Mouse (Mus musculus) lung, postnatal 0 days (tissue): ENCODE data around the gene Morn2. TPM values are rescaled to one million over a fixed set of nuclear protein-coding genes. Genes with fewer than 3 reads are reported as not detected.

Source experiments
- ATAC-seq: fragments of 200-750 bp; cut with Nextera tagmentation; 2 replicates; pipeline ENCODE4 v1.8.0; 2017; ENCODE audit warnings: moderate library complexity
- DNase-seq: peaks from one replicate; pipeline ENCODE4 v3.0.0-alpha.2; 2016; ENCODE audit warnings: low spot score
- H3K27ac ChIP-seq: fragments of 300-500 bp; sonication (generic); 2 replicates; pipeline ENCODE4 v1.5.1; 2014; ENCODE audit warnings: antibody characterized with exemption, mild to moderate bottlenecking, low read length, mixed read lengths
- H3K27me3 ChIP-seq: fragments of 300-500 bp; sonication (generic); replicated peaks from 2 replicates; pipeline ENCODE4 v1.6.1; 2014; ENCODE audit warnings: low read length, mixed read lengths; ENCODE audit not compliant: insufficient read depth
- H3K36me3 ChIP-seq: fragments of 300-500 bp; sonication (generic); 2 replicates; pipeline ENCODE4 v1.6.1; 2014; ENCODE audit warnings: low read length, mixed read lengths; ENCODE audit not compliant: insufficient read depth
- H3K4me1 ChIP-seq: fragments of 300-500 bp; sonication (generic); 2 replicates; pipeline ENCODE4 v1.6.1; 2014; ENCODE audit warnings: antibody characterized with exemption, low read depth, low read length, mixed read lengths; ENCODE audit not compliant: insufficient read depth
- H3K4me2 ChIP-seq: fragments of 300-500 bp; sonication (generic); replicated peaks from 2 replicates; pipeline ENCODE4 v1.6.1; 2014; ENCODE audit warnings: low read depth, mild to moderate bottlenecking, low read length, moderate library complexity, mixed read lengths
- H3K4me3 ChIP-seq: fragments of 300-500 bp; sonication (generic); 2 replicates; pipeline ENCODE4 v1.5.1; 2014; ENCODE audit warnings: low read depth, low read length
- H3K9ac ChIP-seq: fragments of 300-500 bp; sonication (generic); replicated peaks from 2 replicates; pipeline ENCODE4 v1.6.1; 2014; ENCODE audit warnings: low read depth, mild to moderate bottlenecking
- H3K9me3 ChIP-seq: fragments of 300-500 bp; sonication (generic); 2 replicates; pipeline ENCODE4 v1.6.1; 2016; ENCODE audit warnings: low read length, mixed read lengths
- CTCF ChIP-seq: IDR thresholded peaks from 2 replicates; pipeline ENCODE4 v1.5.1; 2016; ENCODE audit warnings: antibody characterized with exemption, mild to moderate bottlenecking
- EP300 ChIP-seq: IDR thresholded peaks from 2 replicates; pipeline ENCODE4 v1.6.1; 2016; ENCODE audit warnings: antibody characterized with exemption, mild to moderate bottlenecking, control low read depth
- WGBS: fragments of 180-500 bp; shearing (Covaris S2); extraction: QIAGEN DNeasy Blood & Tissue Kit; methylation state at CpG from one replicate; pipeline ENCODE4 v1.1.7; 2014; 5-methylcytosine and 5-hydroxymethylcytosine counted together
- polyA plus RNA-seq: library from polyadenylated mRNA; unstranded; fragments of >200 nt; fragmentation: Nextera tagmentation; extraction: Ambion mirVana; gene quantifications from 2 replicates; pipeline ENCODE4 v1.2.1, GENCODE M21; 2015

The Morn2 gene
- polyA plus RNA-seq, 1 experiment from 2014 or later = 13.2 TPM

DNA sequence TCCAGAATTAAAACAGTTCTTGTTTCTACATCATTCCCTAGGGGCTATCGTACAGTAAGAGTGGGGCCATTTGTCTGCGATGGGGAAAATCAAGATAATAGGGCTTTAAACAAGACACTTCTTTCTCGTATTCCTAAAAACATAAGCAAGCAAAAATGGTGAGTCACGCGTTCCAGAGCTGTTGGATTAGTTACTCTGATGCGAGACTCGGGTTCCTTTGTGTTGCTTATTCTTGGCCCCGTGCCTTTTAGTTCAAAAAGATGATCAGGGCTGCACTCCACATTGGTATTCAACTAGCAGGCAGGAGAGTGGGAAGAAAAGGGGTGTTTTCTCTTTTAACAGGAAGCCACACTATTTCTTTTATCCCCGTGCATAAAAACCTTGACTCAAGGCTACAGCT is 21.8 kb downstream of the Morn2 start:
- no peaks in the 10 kb centered on the region for H3K4me1 ChIP-seq
- H3K9ac ChIP-seq = no peak overlapping the region
- TF ChIP-seq CTCF (no peak), EP300 (no peak)
- H3K4me2 ChIP-seq = no peak overlapping the region
- H3K4me3 ChIP-seq = no peak overlapping the region
- no peak for DNase-seq
- 59% methylated on average over 9 of the region's 9 CpGs for WGBS
- H3K27me3 ChIP-seq = no peaks in the 10 kb centered on the region
- no peaks in the 10 kb centered on the region for H3K9me3 ChIP-seq
- H3K27ac ChIP-seq = no peak overlapping the region
- H3K36me3 ChIP-seq = no peaks in the 10 kb centered on the region
- no peak for ATAC-seq

DNA sequence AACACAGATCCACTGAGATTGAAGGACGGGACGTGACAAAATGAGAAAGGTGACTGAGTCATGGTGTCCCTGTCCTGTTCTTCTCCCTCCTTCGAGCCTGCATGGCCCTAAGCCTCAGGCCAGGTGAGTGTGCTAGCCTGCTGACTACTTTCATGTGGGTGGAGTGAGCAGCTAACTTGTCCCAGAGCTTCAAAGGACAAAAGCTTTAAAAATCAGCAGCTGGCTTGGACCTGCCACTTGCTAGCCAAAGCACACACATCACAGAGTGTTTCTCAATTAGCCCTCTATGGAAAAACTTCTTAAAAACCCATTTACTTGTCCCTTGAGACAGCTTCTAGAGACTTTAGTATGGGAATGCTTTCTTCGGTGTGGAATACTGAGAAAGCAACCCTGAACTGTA is 22.4 kb downstream of the Morn2 start:
- H3K36me3 ChIP-seq = no peaks in the 10 kb centered on the region
- H3K9ac ChIP-seq = no peak overlapping the region
- no peak overlapping the region for H3K4me3 ChIP-seq
- ATAC-seq = no peak
- H3K4me2 ChIP-seq = no peak overlapping the region
- DNase-seq = no peak
- no peak for TF ChIP-seq CTCF
- no peak for TF ChIP-seq EP300
- no peaks in the 10 kb centered on the region for H3K9me3 ChIP-seq
- H3K4me1 ChIP-seq = no peaks in the 10 kb centered on the region
- H3K27me3 ChIP-seq = no peaks in the 10 kb centered on the region
- WGBS = 85% methylated on average over 4 of the region's 4 CpGs
- no peak overlapping the region for H3K27ac ChIP-seq

DNA sequence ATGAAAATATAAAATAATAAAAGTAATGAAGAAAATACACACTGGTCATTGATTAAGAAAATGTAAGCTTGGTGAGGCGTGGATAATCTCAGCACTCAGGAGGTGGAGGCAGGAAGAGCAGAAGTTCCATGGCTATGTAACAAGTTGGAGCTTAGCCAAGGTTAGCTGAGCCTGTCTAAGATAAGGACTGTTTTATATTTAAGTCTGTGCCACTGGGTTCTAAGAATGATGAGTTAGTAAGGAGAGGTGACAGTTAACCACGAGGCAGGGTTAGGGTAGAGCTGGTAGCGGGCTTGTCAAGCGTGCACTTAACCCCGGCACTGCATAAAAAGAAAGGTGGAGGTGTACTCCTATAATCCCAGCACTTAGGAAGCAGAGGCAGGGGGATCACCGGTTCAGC is 32.2 kb downstream of the Morn2 start:
- Histone ChIP-seq H3K9me3 (no peaks in the 10 kb centered on the region), H3K4me2 (no peak overlapping the region), H3K4me1 (no peaks in the 10 kb centered on the region), H3K9ac (no peak overlapping the region), H3K27me3 (no peaks in the 10 kb centered on the region), H3K36me3 (no peaks in the 10 kb centered on the region), H3K4me3 (no peak overlapping the region), H3K27ac (no peak overlapping the region)
- no peak for TF ChIP-seq CTCF
- no peak for TF ChIP-seq EP300
- 71% methylated on average over 6 of the region's 6 CpGs for WGBS
- ATAC-seq = no peak; the same call in 1 of the 2 replicates
- no peak for DNase-seq

DNA sequence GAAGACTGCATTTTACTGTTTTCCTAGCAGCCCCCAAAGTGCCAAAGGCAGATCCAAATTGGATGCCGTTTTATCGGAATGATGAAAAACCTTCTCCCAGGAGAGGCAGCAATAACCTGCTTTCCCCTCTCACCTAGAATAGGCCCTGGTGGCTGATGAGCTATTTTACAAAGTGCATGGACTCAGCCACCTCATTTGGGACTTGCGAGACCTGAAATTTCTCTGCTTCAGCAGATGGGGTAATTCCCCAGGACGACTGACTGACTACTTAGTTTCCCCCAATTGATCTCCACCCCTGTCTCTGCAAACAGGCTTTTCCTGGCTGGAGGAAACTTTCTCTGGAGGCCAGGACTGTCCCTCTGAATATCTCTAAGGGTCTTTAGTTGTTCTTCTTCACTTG is 33.0 kb downstream of the Morn2 start:
- ATAC-seq = no peak
- no peak for DNase-seq
- WGBS = 73% methylated on average over 4 of the region's 4 CpGs

DNA sequence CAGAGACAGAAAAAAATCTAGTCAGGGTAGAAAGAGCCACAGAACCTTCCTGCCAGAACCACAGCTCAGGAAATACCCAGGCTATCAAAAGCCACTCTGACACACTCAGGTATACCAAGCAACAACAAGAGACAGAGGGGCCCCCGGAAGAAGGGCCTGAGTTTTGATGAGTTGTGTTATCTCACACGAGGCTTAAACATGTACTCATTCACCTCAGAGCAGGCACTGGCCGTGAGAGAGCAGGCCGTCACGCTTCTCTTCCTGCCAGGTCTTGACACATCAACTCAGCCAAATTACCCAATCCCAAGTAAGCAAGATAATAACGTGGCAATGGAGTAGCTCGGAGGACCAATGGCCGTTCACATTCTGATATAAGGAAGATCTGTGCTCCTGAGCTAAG is 33.7 kb downstream of the Morn2 start:
- Histone ChIP-seq H3K4me1 (no peaks in the 10 kb centered on the region), H3K27me3 (no peaks in the 10 kb centered on the region), H3K9ac (no peak overlapping the region), H3K4me2 (no peak overlapping the region), H3K9me3 (no peaks in the 10 kb centered on the region), H3K4me3 (no peak overlapping the region), H3K36me3 (no peaks in the 10 kb centered on the region), H3K27ac (no peak overlapping the region)
- DNase-seq = no peak
- TF ChIP-seq CTCF = no peak
- no peak for TF ChIP-seq EP300
- 51% methylated on average over 8 of the region's 8 CpGs for WGBS
- peak; percentile 17; the same call in 1 of the 2 replicates for ATAC-seq

More for the DNA sequence above, 33.0 kb downstream of the Morn2 start:
- H3K4me1 ChIP-seq = no peaks in the 10 kb centered on the region
- H3K4me3 ChIP-seq = no peak overlapping the region
- H3K9me3 ChIP-seq = no peaks in the 10 kb centered on the region
- H3K4me2 ChIP-seq = no peak overlapping the region
- no peak overlapping the region for H3K9ac ChIP-seq
- no peaks in the 10 kb centered on the region for H3K27me3 ChIP-seq
- H3K36me3 ChIP-seq = no peaks in the 10 kb centered on the region
- H3K27ac ChIP-seq = no peak overlapping the region
- TF ChIP-seq EP300 = no peak
- no peak for TF ChIP-seq CTCF

DNA sequence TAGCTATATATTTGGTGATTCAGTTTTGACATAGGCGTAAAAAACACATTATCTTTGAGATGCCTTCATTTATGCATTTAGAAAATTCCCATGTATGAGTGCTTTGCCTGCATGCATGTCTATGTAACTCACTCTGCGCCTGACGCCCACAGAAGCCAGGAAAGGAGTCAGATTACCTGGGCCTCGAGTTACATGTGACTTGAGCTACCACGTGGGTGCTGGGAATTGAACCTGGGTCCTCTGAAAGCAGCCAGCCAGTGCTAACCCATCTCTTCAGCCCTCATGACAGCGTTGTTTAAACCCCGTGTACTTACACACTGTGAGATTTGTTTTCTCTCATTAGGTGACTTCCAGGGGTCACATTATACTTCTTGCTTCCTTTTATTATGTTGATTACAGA is 34.5 kb downstream of the Morn2 start:
- Histone ChIP-seq H3K36me3 (no peaks in the 10 kb centered on the region), H3K4me3 (no peak overlapping the region), H3K9ac (no peak overlapping the region), H3K27me3 (no peaks in the 10 kb centered on the region), H3K4me1 (no peaks in the 10 kb centered on the region), H3K9me3 (no peaks in the 10 kb centered on the region), H3K4me2 (no peak overlapping the region), H3K27ac (no peak overlapping the region)
- ATAC-seq (no peak), DNase-seq (no peak)
- 80% methylated on average over 7 of the region's 7 CpGs for WGBS
- TF ChIP-seq CTCF (no peak), EP300 (no peak)

DNA sequence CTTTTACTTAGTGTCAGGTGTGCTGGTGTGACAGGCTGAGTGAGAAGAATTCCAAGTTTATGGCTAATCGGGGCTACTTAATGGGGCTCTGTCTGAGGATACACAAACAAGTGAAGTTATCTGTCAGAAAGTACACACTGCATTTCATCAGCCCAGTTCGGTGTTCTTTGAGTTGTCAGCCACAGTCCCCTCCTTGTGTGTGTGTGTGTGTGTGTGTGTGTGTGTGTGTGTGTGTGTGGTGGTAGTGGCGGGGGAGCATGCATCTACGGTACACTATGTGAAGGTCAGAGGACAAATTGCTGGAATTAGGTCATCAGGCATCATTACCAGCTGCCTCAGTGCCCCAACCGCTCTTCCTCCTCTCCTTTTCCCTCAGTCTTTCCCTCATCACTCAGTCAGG is 35.5 kb downstream of the Morn2 start:
- H3K4me3 ChIP-seq = no peak overlapping the region
- H3K9me3 ChIP-seq = no peaks in the 10 kb centered on the region
- no peaks in the 10 kb centered on the region for H3K4me1 ChIP-seq
- no peak overlapping the region for H3K27ac ChIP-seq
- TF ChIP-seq CTCF = no peak
- TF ChIP-seq EP300 = no peak
- no peak for ATAC-seq
- DNase-seq = no peak
- H3K36me3 ChIP-seq = no peaks in the 10 kb centered on the region
- H3K4me2 ChIP-seq = no peak overlapping the region
- WGBS = 56% methylated on average over 5 of the region's 5 CpGs
- no peaks in the 10 kb centered on the region for H3K27me3 ChIP-seq
- H3K9ac ChIP-seq = no peak overlapping the region
